Mouse (Mus musculus): ENCODE data around the gene Piwil4.

Piwil4 gene

DNA sequence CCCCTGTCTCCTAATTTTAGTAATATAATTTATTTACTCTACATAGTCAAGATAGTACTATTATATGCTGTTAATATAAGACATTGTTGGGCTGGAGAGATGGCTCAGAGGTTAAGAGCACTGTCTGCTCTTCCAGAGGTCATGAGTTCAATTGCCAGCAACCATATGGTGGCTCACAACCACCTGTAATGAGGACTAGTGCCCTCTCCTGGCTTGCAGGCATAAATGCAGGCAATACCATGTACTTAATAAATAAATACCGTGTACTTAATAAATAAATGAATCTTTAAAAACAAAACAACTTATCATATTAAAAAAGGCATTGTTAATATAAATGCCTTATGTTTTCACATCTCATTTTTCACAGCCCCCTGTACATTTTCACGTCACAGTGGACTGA lies 86.5 kb downstream of the Piwil4 start:
- CTCF ChIA-PET, result interaction anchor here (0.5 to 3.5 kb wide), 17 partner anchors 9 to 130 kb away, joined by 3 to 16 read pairs (median 4); no protein-coding TSS in a partner anchor
- POLR2A ChIA-PET, result interaction anchor here in 3 of 4 experiments (0.6 to 1.4 kb wide), 5 partner anchors 12 to 130 kb away, joined by 3 to 7 read pairs (median 3); no protein-coding TSS in a partner anchor

DNA sequence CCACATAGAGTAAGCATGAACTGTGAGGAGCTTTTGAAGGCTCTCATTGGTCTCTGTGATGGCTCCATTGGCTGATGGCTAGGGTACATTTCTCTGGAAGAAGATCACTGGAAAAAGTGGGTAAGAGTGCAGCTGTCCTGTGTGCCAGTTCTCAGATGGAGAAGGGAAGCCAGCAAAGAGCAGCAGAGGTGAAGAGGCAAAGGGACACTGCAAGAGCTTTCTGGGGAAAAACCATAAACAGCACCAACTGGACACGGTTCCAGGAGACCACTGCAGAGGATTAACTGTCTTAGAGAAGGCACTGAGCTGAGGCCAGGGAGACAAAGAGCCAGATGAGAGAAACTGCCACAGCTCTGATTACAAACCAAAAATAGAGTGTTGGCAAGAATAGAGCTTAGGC lies 87.8 kb downstream of the Piwil4 start:
- ChIA-PET CTCF (interaction anchor here in 3 of 4 experiments (1.1 to 3.5 kb wide), 4 partner anchors 46 to 129 kb away, joined by 3 to 11 read pairs (median 6); no protein-coding TSS in a partner anchor), POLR2A (interaction anchor here in 1 of 4 experiments (1.3 kb wide), 1 partner anchor 11 kb away, joined by 3 read pairs; no protein-coding TSS in a partner anchor)

DNA sequence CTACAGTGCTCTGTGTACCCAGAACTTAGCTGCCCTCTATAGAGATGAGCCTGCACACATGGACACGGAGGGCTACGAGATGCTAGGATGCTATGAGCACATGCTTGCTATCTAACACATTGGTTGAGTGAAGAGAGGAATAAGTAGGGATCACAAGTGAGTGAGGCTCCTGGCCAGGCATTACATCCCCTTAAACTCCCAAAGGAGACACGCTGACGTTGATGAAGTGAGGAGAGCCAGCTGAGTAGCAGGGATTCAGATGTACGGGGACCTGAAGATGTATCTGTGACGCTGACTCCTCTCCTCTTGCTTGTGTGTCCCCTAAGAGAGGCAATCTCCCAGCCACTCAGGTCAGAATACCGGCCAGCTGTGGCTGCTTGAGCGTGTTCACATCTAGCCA lies 92.7 kb downstream of the Piwil4 start:
- POLR2A ChIA-PET, result interaction anchor here in 1 of 4 experiments (1.8 kb wide), 1 partner anchor 15 kb away, joined by 4 read pairs; no protein-coding TSS in a partner anchor

DNA sequence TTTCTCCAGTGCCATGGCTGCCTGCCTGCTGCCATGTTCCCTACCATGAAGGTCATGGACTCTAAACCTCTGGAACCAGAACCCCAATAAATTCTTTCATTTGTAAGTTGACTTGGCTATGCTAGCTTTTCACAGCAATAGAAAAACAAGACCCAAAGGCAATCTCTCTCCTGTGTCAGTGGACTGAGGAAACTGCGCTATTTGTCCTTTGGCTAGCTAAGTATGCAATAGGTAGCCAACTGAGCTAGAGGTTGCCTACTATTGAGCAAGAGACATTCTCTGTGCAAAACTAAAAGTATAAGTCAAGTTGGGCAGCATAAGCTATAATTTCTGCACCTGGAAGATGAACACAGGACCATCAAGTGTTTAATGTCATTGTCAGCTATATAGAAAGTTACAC lies 93.9 kb downstream of the Piwil4 start:
- POLR2A ChIA-PET, result interaction anchor here in 2 of 4 experiments (0.9 to 1.8 kb wide), 2 partner anchors 13 to 16 kb away, joined by 3 to 4 read pairs; no protein-coding TSS in a partner anchor
- CTCF ChIA-PET, result no interaction called here

More for the DNA sequence above, 92.7 kb downstream of the Piwil4 start:
- CTCF ChIA-PET, result interaction anchor here in 1 of 4 experiments (0.9 kb wide), 1 partner anchor 51 kb away, joined by 4 read pairs; no protein-coding TSS in a partner anchor

Data from embryonic stem cell, embryonic (primary cell).